14 mouse cellular contexts compared by ENCODE assay signal in genomic region chr5:92402816-92403215, GRCm38 (mm10). TPM values are rescaled to one million over a fixed set of nuclear protein-coding genes. Genes with fewer than 3 reads are reported as not detected.
"Had no signal": no experiment of that assay in that cellular context is flagged by ENCODE, and none has a peak within 500 bp of the region (broad histone marks: within the 10 kb centered on the region; RNA-seq: fewer than 3 reads in every experiment).

No protein-coding gene starts in this region.

- DNase-seq: kidney, postnatal 36 days; layer of hippocampus, adult 9-11 months; layer of hippocampus, postnatal 36 days; left cerebral cortex, postnatal 4 days; lung, adult 2 months; lung, postnatal 36 days; thymus, postnatal 4 days had no signal

- ATAC-seq: lung, postnatal 0 days; midbrain, embryonic 13.5 days had no signal

- H3K27me3 ChIP-seq: liver, embryonic 15.5 days; midbrain, embryonic 13.5 days; neural tube, embryonic 12.5 days had no signal

- H3K4me2 ChIP-seq: liver, embryonic 11.5 days; liver, embryonic 15.5 days; midbrain, embryonic 13.5 days; neural tube, embryonic 12.5 days had no signal

- H3K9me3 ChIP-seq: liver, embryonic 15.5 days; midbrain, embryonic 13.5 days; neural tube, embryonic 12.5 days had no signal

- H3K4me3 ChIP-seq: liver, embryonic 15.5 days; midbrain, embryonic 13.5 days; neural tube, embryonic 12.5 days had no signal

- H3K36me3 ChIP-seq: liver, embryonic 15.5 days; midbrain, embryonic 13.5 days; neural tube, embryonic 12.5 days had no signal

- H3K27ac ChIP-seq: liver, embryonic 15.5 days; midbrain, embryonic 13.5 days; neural tube, embryonic 12.5 days; stomach, postnatal 0 days had no signal

- H3K4me1 ChIP-seq: neural tube, embryonic 12.5 days had no signal

- H3K9ac ChIP-seq: liver, embryonic 15.5 days; midbrain, embryonic 13.5 days; neural tube, embryonic 12.5 days had no signal

RNA-seq across cellular contexts. Expression of gene Cxcl10, which starts 54.1 kb away (rescaled TPM):
- total RNA-seq: layer of hippocampus, adult 18-20 months; layer of hippocampus, postnatal 36 days; left cerebral cortex, postnatal 4 days had no signal
